Mouse (Mus musculus): ENCODE data around the gene Cmtr1. TPM values are rescaled to one million over a fixed set of nuclear protein-coding genes. Genes with fewer than 3 reads are reported as not detected.

The Cmtr1 gene
- polyA plus RNA-seq, 2 experiments: 54.3 to 95.8 TPM

DNA sequence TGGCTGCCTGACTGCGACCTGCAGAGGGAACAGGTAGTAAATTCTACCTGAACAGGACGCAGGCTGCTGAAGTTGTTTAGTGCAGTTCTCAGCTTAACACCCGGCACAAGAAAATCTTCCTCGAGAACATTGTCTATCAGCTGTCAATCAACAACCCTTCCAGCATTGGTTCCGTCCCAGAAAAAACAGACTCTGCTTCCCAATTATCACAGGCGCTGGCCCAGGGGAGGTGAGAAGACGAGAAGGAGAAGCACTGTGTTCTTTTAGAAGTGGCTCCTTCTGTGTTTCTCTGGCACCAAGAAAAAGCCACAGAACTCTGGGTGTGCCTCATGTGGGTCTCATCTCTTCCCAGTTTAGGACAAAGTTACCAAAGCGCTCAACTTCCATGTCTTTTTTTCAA, 58.3 kb downstream of the Cmtr1 start:
- H3K4me1 ChIP-seq (ENCODE audit: control insufficient read depth, insufficient read depth, low read length): peaks cover 8% of the 10 kb centered on the region
- H3K27me3 ChIP-seq (ENCODE audit: control insufficient read depth, insufficient read depth, low read length): no peaks in the 10 kb centered on the region
- H3K9ac ChIP-seq (ENCODE audit: low read depth, low read length, severe bottlenecking): no peak overlapping the region
- 90% methylated on average over 8 of the region's 8 CpGs for WGBS
- no peaks in the 10 kb centered on the region for H3K36me3 ChIP-seq (ENCODE audit: control insufficient read depth, insufficient read depth, low read length)
- no peak for DNase-seq (ENCODE audit: low spot score)
- no peak overlapping the region for H3K27ac ChIP-seq (replicated peaks; ENCODE audit: low read depth, low read length)
- TF ChIP-seq POLR2A (IDR thresholded peaks at IDR 0.05; ENCODE audit: borderline replicate concordance, extremely low read depth, insufficient read depth, insufficient read length): no peak
- H3K4me2 ChIP-seq (replicated peaks; ENCODE audit: low read depth, low read length, severe bottlenecking): no peak overlapping the region
- no peak overlapping the region for H3K4me3 ChIP-seq (replicated peaks; ENCODE audit: low read length)
- ATAC-seq (ENCODE audit: low FRiP score, low read depth): no peak
- H3K9me3 ChIP-seq (ENCODE audit: control insufficient read depth, low read length): no peaks in the 10 kb centered on the region

DNA sequence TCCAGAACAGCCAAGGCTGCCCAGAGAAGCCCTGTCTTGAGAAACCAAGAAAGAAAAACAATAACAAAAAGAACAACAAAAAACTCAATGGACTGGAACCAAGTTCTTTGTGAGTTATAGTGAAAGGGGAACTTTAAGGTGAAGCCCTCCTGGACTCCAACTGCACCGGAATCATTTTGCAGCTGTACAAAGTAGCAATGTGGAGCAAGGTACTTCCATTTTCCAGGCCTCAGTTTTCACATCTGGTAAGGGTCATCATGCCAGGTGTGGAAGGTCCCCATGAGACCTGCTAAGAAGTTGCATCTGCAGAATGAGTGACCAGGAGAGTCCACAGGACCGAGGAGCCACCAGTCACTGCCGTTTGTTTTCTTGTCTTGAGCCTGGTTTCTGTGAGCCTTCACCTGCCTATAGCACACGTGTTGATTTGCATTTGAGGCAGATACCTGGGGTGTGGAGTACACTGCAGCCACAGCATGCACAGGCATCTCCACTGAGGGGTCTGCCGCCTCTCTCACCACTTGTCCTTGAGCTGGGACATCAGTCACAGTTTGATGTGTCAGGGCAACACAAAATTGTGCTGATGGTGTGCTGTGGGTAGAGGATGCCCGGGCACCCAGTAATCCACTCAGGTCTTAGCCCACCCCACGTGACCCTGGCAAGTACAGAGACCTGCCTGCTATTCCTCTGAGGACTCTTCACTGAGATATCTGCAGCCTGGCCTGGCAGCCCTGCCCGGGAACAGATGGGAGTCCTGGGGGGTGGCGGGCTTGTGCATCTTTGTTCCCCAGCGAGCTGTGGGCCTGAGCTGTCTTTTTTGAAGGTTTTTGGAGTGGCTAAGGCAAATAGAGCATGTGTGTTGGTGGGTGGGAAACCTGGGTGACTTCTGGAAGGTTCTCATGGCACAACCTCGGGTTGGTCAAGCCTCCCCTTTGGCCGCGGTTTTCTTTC, 59.5 kb downstream of the Cmtr1 start:
- Histone ChIP-seq H3K36me3 (ENCODE audit: control insufficient read depth, insufficient read depth, low read length) (no peaks in the 10 kb centered on the region), H3K9me3 (ENCODE audit: control insufficient read depth, low read length) (no peaks in the 10 kb centered on the region), H3K9ac (ENCODE audit: low read depth, low read length, severe bottlenecking) (no peak overlapping the region), H3K27me3 (ENCODE audit: control insufficient read depth, insufficient read depth, low read length) (no peaks in the 10 kb centered on the region), H3K4me1 (ENCODE audit: control insufficient read depth, insufficient read depth, low read length) (peaks cover 8% of the 10 kb centered on the region), H3K4me3 (replicated peaks; ENCODE audit: low read length) (no peak overlapping the region), H3K27ac (replicated peaks; ENCODE audit: low read depth, low read length) (no peak overlapping the region), H3K4me2 (replicated peaks; ENCODE audit: low read depth, low read length, severe bottlenecking) (no peak overlapping the region)
- DNase-seq (ENCODE audit: low spot score) (no peak), ATAC-seq (ENCODE audit: low FRiP score, low read depth) (no peak)
- 73% methylated on average over 13 of the region's 13 CpGs for WGBS
- TF ChIP-seq POLR2A (IDR thresholded peaks at IDR 0.05; ENCODE audit: borderline replicate concordance, extremely low read depth, insufficient read depth, insufficient read length): no peak

DNA sequence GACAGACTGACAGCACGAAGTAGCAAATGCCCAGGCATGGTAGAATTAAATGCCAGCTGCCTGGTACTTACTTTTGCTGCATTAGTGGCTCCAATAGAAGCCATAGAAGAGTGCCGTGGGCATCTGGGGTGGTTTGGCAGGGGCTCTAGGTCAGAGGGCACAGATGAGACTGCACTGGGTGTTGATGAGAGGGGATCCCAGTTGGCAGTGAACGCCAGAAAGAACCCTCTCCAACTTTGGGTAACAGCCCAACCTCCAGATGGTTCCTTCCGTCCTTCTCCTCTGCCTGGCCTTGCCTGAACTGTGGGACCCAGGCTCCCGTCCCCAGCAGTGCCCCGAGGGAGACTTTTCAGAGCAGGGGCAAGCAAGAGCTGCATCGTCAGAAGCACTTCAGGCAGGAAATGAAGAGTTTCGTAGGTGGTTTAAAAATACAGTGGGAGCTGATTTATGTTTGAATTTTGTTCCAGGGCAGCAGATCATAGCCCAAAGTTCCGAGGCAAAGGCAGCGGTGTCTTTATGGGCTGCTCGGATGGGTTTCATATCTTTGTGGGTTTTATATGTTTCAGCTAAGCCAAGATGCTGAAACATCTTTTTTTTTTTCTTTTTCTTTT, 60.5 kb downstream of the Cmtr1 start:
- H3K4me2 ChIP-seq (replicated peaks; ENCODE audit: low read depth, low read length, severe bottlenecking): no peak overlapping the region
- TF ChIP-seq POLR2A (IDR thresholded peaks at IDR 0.05; ENCODE audit: borderline replicate concordance, extremely low read depth, insufficient read depth, insufficient read length): no peak
- no peak overlapping the region for H3K4me3 ChIP-seq (replicated peaks; ENCODE audit: low read length)
- H3K4me1 ChIP-seq (ENCODE audit: control insufficient read depth, insufficient read depth, low read length): peaks cover 7% of the 10 kb centered on the region
- H3K36me3 ChIP-seq (ENCODE audit: control insufficient read depth, insufficient read depth, low read length): no peaks in the 10 kb centered on the region
- no peak for DNase-seq (ENCODE audit: low spot score)
- no peaks in the 10 kb centered on the region for H3K9me3 ChIP-seq (ENCODE audit: control insufficient read depth, low read length)
- no peak overlapping the region for H3K27ac ChIP-seq (replicated peaks; ENCODE audit: low read depth, low read length)
- no peak for ATAC-seq (ENCODE audit: low FRiP score, low read depth)
- no peaks in the 10 kb centered on the region for H3K27me3 ChIP-seq (ENCODE audit: control insufficient read depth, insufficient read depth, low read length)
- WGBS: 55% methylated on average over 11 of the region's 11 CpGs
- H3K9ac ChIP-seq (ENCODE audit: low read depth, low read length, severe bottlenecking): no peak overlapping the region

GRCm38 (mm10) chr17:29724610-29725009, 64.2 kb downstream of the Cmtr1 start:
- Histone ChIP-seq H3K27me3 (ENCODE audit: control insufficient read depth, insufficient read depth, low read length) (no peaks in the 10 kb centered on the region), H3K4me1 (ENCODE audit: control insufficient read depth, insufficient read depth, low read length) (no peaks in the 10 kb centered on the region), H3K9me3 (ENCODE audit: control insufficient read depth, low read length) (no peaks in the 10 kb centered on the region), H3K36me3 (ENCODE audit: control insufficient read depth, insufficient read depth, low read length) (no peaks in the 10 kb centered on the region), H3K27ac (replicated peaks; ENCODE audit: low read depth, low read length) (no peak overlapping the region), H3K4me3 (replicated peaks; ENCODE audit: low read length) (no peak overlapping the region), H3K4me2 (replicated peaks; ENCODE audit: low read depth, low read length, severe bottlenecking) (no peak overlapping the region), H3K9ac (ENCODE audit: low read depth, low read length, severe bottlenecking) (no peak overlapping the region)
- 69% methylated on average over 6 of the region's 6 CpGs for WGBS
- no peak for TF ChIP-seq POLR2A (IDR thresholded peaks at IDR 0.05; ENCODE audit: borderline replicate concordance, extremely low read depth, insufficient read depth, insufficient read length)
- DNase-seq (ENCODE audit: low spot score): no peak
- ATAC-seq (ENCODE audit: low FRiP score, low read depth): no peak

GRCm38 (mm10) chr17:29725027-29725620, 64.7 kb downstream of the Cmtr1 start:
- TF ChIP-seq POLR2A (IDR thresholded peaks at IDR 0.05; ENCODE audit: borderline replicate concordance, extremely low read depth, insufficient read depth, insufficient read length): no peak
- H3K9ac ChIP-seq (ENCODE audit: low read depth, low read length, severe bottlenecking): no peak overlapping the region
- no peaks in the 10 kb centered on the region for H3K4me1 ChIP-seq (ENCODE audit: control insufficient read depth, insufficient read depth, low read length)
- no peak overlapping the region for H3K27ac ChIP-seq (replicated peaks; ENCODE audit: low read depth, low read length)
- no peaks in the 10 kb centered on the region for H3K36me3 ChIP-seq (ENCODE audit: control insufficient read depth, insufficient read depth, low read length)
- WGBS: 67% methylated on average over 6 of the region's 6 CpGs
- H3K4me3 ChIP-seq (replicated peaks; ENCODE audit: low read length): no peak overlapping the region
- DNase-seq (ENCODE audit: low spot score): no peak
- no peak for ATAC-seq (ENCODE audit: low FRiP score, low read depth)
- H3K27me3 ChIP-seq (ENCODE audit: control insufficient read depth, insufficient read depth, low read length): no peaks in the 10 kb centered on the region
- no peak overlapping the region for H3K4me2 ChIP-seq (replicated peaks; ENCODE audit: low read depth, low read length, severe bottlenecking)
- no peaks in the 10 kb centered on the region for H3K9me3 ChIP-seq (ENCODE audit: control insufficient read depth, low read length)

Measured in limb, embryonic 14.5 days (tissue).